Mouse (Mus musculus): Measurements from ENCODE around the gene Prrt2. TPM values are rescaled to one million over a fixed set of nuclear protein-coding genes. Genes with fewer than 3 reads are reported as not detected.
A peak's percentile ranks its signal among the peaks of the same experiment; 100 is the strongest.

Gene Prrt2
- total RNA-seq, 1 experiment = 0.36 TPM

DNA sequence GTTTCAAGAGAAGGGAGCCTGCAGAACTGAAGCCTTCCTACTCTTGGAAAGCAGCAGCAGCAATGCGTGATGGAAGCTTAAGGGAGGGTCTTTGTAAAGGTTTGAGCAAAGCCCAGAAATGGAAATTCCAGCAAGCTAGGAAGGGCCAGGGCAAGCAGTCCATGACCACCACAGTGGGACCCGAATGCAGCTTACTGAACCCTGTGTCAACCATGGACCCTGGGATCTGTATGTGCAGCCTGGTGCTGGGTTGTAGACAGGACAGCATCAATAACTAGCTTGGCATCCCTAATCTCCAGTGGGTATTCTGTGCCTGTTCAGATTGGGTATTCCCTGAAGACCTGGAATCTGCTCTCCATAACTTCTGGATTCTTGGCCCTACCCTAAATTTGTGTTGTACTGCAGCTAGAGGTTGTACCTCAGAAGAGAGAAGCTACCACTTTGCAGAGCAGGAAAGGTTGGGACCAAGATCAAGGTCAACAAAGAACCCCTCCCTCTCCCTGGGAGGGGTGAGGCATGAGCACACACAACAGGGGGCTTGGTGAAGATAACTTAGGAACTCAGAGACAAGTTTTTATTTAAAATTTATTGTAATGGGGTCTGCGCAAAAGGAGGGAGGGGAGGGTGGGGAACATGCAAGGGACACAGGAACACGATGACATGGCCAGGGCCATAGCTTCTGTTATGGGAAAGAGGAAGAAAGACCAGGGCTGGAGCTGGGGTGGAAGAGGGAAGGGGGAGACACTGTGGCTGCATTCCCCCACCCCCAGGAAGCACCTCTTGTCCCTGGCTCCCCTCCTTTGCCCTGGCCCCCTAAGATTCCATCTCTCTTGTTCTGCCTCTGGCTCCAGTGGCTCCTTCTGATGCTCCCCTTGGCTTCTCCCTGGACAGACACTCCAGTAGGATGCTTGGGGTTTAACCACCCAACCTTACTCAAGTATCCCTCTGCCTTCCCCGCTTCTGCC is 834 bp upstream of the Prrt2 start:
- peak overlapping the region; percentile 60 to 62 for H3K4me3 ChIP-seq (ENCODE audit: insufficient read depth in 1 of 2, low read depth in 1 of 2, low read length in 2 of 2, poor library complexity in 1 of 2, severe bottlenecking in 1 of 2)
- TF ChIP-seq CHD2 (IDR thresholded peaks at IDR 0.05; ENCODE audit: low read depth, low read length) (0 out of 2 replicates have a peak, but pooled peaks have one; percentile 22), MAFK (IDR thresholded peaks at IDR 0.05; ENCODE audit: insufficient read depth, low read depth, low read length) (no peak)
- peaks cover 5 to 11% of the 10 kb centered on the region in 2 experiments; a peak in 2 of 4 replicates for H3K4me1 ChIP-seq (ENCODE audit: control insufficient read depth in 2 of 2, insufficient read depth in 2 of 2, low read length in 2 of 2, poor library complexity in 1 of 2)
- peak overlapping the region; percentile 31; the same call in 1 of the 2 replicates for H3K9ac ChIP-seq (ENCODE audit: insufficient read depth, low read depth, low read length, poor library complexity, severe bottlenecking)
- peaks cover 36% of the 10 kb centered on the region for H3K36me3 ChIP-seq (ENCODE audit: control insufficient read depth, insufficient read depth, low read length, poor library complexity, severe bottlenecking)
- in situ Hi-C loops (cut with MboI; ENCODE audit: low sequenced_read_pairs in 2 of 2, unreplicated experiment in 2 of 2) = no loop called here
- H3K27ac ChIP-seq (ENCODE audit: insufficient read depth, low read depth, low read length, poor library complexity, severe bottlenecking) = no peak overlapping the region
- H3K9me3 ChIP-seq (ENCODE audit: control insufficient read depth, insufficient read depth, low read depth, low read length) = no peaks in the 10 kb centered on the region
- DNase-seq (ENCODE audit: low read depth, low spot score) = no peak

DNA sequence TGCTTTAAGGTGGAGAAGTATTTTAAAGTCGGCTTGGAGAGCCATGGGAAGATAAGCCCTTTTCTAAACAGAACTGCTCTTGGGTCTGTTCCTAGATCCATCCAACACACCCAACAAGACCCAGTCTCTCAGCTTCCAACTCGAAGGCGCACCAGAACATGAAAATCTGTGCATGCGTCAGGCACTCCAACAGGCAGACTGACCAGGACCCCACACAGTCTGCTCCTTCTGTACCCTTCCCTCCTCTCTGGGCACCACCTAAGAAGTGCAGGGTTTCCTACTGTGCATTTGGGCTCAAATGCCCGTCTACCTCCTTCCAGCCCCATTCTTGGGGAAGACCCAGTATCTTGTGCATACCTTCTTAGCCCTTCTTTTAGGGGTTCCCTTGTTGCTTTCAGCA is 520 bp downstream of the Prrt2 start:
- peak overlapping the region; percentile 31 for H3K9ac ChIP-seq (ENCODE audit: insufficient read depth, low read depth, low read length, poor library complexity, severe bottlenecking)
- no peak for TF ChIP-seq ZNF384 (IDR thresholded peaks at IDR 0.05; ENCODE audit: low read depth, low read length)
- H3K4me1 ChIP-seq (ENCODE audit: control insufficient read depth in 2 of 2, insufficient read depth in 2 of 2, low read length in 2 of 2, poor library complexity in 1 of 2) = peaks cover 5 to 11% of the 10 kb centered on the region in 2 experiments; a peak in 2 of 4 replicates
- peak overlapping the region; percentile 60 to 62 for H3K4me3 ChIP-seq (ENCODE audit: insufficient read depth in 1 of 2, low read depth in 1 of 2, low read length in 2 of 2, poor library complexity in 1 of 2, severe bottlenecking in 1 of 2)
- in situ Hi-C loops (cut with MboI; ENCODE audit: low sequenced_read_pairs in 2 of 2, unreplicated experiment in 2 of 2) = no loop called here
- no peak overlapping the region for H3K27ac ChIP-seq (ENCODE audit: insufficient read depth, low read depth, low read length, poor library complexity, severe bottlenecking)
- no peaks in the 10 kb centered on the region for H3K9me3 ChIP-seq (ENCODE audit: control insufficient read depth, insufficient read depth, low read depth, low read length)
- H3K36me3 ChIP-seq (ENCODE audit: control insufficient read depth, insufficient read depth, low read length, poor library complexity, severe bottlenecking) = peaks cover 38% of the 10 kb centered on the region
- no peak for DNase-seq (ENCODE audit: low read depth, low spot score)

DNA sequence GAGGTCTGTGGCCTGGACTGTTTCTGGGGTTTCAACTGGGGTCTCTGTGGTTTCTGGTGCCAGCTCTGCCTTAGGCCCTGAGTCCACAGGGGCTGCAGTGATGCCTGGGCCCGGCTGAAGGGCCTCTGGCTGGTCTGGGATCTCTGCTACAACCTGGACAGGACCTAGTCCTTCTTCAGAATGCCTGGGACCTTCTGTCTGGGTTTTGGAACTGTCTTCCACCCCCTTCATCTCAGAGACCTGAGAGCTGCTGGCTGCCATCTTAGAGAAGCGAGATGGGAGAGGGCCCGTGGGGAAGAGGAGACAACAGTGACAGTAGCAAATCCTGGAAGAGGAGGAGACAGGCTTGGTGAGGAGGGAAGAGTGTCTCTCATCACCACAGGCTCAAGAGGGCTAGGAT is 980 bp downstream of the Prrt2 start:
- Histone ChIP-seq H3K9ac (ENCODE audit: insufficient read depth, low read depth, low read length, poor library complexity, severe bottlenecking) (no peak overlapping the region; the same call in 1 of the 2 replicates), H3K4me1 (ENCODE audit: control insufficient read depth in 2 of 2, insufficient read depth in 2 of 2, low read length in 2 of 2, poor library complexity in 1 of 2) (peaks cover 5 to 14% of the 10 kb centered on the region in 2 experiments; a peak in 2 of 4 replicates), H3K4me3 (ENCODE audit: insufficient read depth in 1 of 2, low read depth in 1 of 2, low read length in 2 of 2, poor library complexity in 1 of 2, severe bottlenecking in 1 of 2) (no peak overlapping the region; a peak in 1 of 4 replicates), H3K9me3 (ENCODE audit: control insufficient read depth, insufficient read depth, low read depth, low read length) (no peaks in the 10 kb centered on the region), H3K27ac (ENCODE audit: insufficient read depth, low read depth, low read length, poor library complexity, severe bottlenecking) (no peak overlapping the region), H3K36me3 (ENCODE audit: control insufficient read depth, insufficient read depth, low read length, poor library complexity, severe bottlenecking) (peaks cover 38% of the 10 kb centered on the region)
- in situ Hi-C loops (cut with MboI; ENCODE audit: low sequenced_read_pairs in 2 of 2, unreplicated experiment in 2 of 2) = no loop called here
- TF ChIP-seq HCFC1 (IDR thresholded peaks at IDR 0.05; ENCODE audit: borderline replicate concordance, insufficient read depth, low read length) (no peak), ZNF384 (IDR thresholded peaks at IDR 0.05; ENCODE audit: low read depth, low read length) (no peak)
- DNase-seq (ENCODE audit: low read depth, low spot score) = no peak

DNA sequence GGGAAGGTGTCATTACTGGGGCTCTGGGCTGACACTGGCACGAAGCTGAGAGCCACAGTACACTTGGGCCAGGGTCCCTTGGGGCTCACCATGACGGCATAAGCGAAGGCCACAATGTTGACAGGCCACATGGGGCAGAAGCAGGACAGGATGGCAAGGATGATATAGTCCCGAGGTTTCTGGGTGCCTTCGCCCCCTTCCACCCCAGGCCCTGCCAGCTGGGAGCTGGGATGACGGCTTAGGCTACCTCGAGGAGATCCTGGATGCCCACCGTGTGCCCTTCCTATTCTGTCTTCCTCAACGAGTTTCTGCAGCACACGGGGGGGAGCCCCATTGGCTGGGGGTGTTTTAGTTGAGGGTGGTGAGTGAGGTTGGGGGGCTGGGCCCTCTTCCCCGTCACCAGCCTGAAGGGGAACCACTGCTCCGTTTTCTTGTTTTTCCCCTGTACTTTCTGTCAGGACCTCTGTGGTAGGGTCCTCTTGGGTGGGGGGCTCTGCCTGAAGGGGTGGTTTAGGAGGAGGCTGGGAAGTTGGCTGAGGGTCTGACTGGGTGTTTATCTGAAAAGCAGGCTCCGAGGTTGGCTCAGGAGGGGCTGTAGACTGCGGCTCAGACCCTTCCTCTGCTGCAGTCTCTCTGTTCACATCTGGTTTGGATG is 1.6 kb downstream of the Prrt2 start:
- Histone ChIP-seq H3K4me3 (ENCODE audit: insufficient read depth in 1 of 2, low read depth in 1 of 2, low read length in 2 of 2, poor library complexity in 1 of 2, severe bottlenecking in 1 of 2) (no peak overlapping the region), H3K36me3 (ENCODE audit: control insufficient read depth, insufficient read depth, low read length, poor library complexity, severe bottlenecking) (peaks cover 33% of the 10 kb centered on the region), H3K9me3 (ENCODE audit: control insufficient read depth, insufficient read depth, low read depth, low read length) (no peaks in the 10 kb centered on the region), H3K4me1 (ENCODE audit: control insufficient read depth in 2 of 2, insufficient read depth in 2 of 2, low read length in 2 of 2, poor library complexity in 1 of 2) (peaks cover 5 to 16% of the 10 kb centered on the region in 2 experiments; a peak in 2 of 4 replicates), H3K9ac (ENCODE audit: insufficient read depth, low read depth, low read length, poor library complexity, severe bottlenecking) (no peak overlapping the region; the same call in 1 of the 2 replicates), H3K27ac (ENCODE audit: insufficient read depth, low read depth, low read length, poor library complexity, severe bottlenecking) (no peak overlapping the region)
- TF ChIP-seq HCFC1 (IDR thresholded peaks at IDR 0.05; ENCODE audit: borderline replicate concordance, insufficient read depth, low read length) (no peak), ZNF384 (IDR thresholded peaks at IDR 0.05; ENCODE audit: low read depth, low read length) (no peak), MAFK (IDR thresholded peaks at IDR 0.05; ENCODE audit: insufficient read depth, low read depth, low read length) (no peak), ZC3H11A (IDR thresholded peaks at IDR 0.05; ENCODE audit: borderline replicate concordance, low read depth, low read length) (no peak)
- in situ Hi-C loops (cut with MboI; ENCODE audit: low sequenced_read_pairs in 2 of 2, unreplicated experiment in 2 of 2) = no loop called here
- DNase-seq (ENCODE audit: low read depth, low spot score) = no peak

Measured in ES-E14 (cell line).